ENCODE assay signal across 8 mouse cellular contexts in genomic region chr2:153241250-153242014, GRCm38 (mm10). TPM values are rescaled to one million over a fixed set of nuclear protein-coding genes. Genes with fewer than 3 reads are reported as not detected.
DNase-seq lines count a peak whose midpoint lies in the region; ATAC-seq and TF ChIP-seq lines count a peak whose summit lies in the region.

Gene Plagl2, minus strand, starts transcription at chr2:153241426.
Gene Pofut1, plus strand, starts transcription at chr2:153241533.

- peaks cover 50% of the 10 kb centered on the region for H3K79me2 ChIP-seq in MEL (ENCODE audit: control insufficient read depth, insufficient read depth, low read length, poor library complexity)

- peaks cover 6 to 34% of the 10 kb centered on the region in 2 experiments for H3K36me3 ChIP-seq in MEL (ENCODE audit: control insufficient read depth in 1 of 2, insufficient read depth in 2 of 2, low read length in 2 of 2)
- peaks cover 49% of the 10 kb centered on the region for H3K36me3 ChIP-seq in hindbrain, embryonic 10.5 days
- H3K36me3 ChIP-seq in lung, postnatal 0 days (ENCODE audit: insufficient read depth, low read length) = no peaks in the 10 kb centered on the region; the same call in 1 of the 2 replicates

- H3K27ac ChIP-seq in MEL (ENCODE audit: control insufficient read depth, low read depth, low read length) = peak within 1 kb of the TSS; percentile 94
- H3K27ac ChIP-seq in cerebellum, adult 2 months (ENCODE audit: insufficient read depth, low read length) = peak within 1 kb of the TSS; percentile 43; the same call in 1 of the 2 replicates
- peak within 1 kb of the TSS; percentile 99 for H3K27ac ChIP-seq in hindbrain, embryonic 10.5 days
- peak within 1 kb of the TSS; percentile 92 for H3K27ac ChIP-seq in lung, postnatal 0 days (ENCODE audit: low read length)

- H3K9ac ChIP-seq in MEL (ENCODE audit: control insufficient read depth, low read depth, low read length, poor library complexity, severe bottlenecking) = peak within 1 kb of the TSS; percentile 98
- H3K9ac ChIP-seq in lung, postnatal 0 days (replicated peaks; ENCODE audit: low read depth) = peak within 1 kb of the TSS; percentile 95

- peak within 1 kb of the TSS; percentile 94 for H3K4me2 ChIP-seq in lung, postnatal 0 days (replicated peaks; ENCODE audit: low read depth, low read length)

- TF ChIP-seq POLR2A in MEL (IDR thresholded peaks at IDR 0.05; ENCODE audit: control insufficient read depth in 1 of 2, insufficient read depth in 1 of 2, low read depth in 1 of 2, low read length in 2 of 2, poor library complexity in 1 of 2) = peak; percentile 60 to 70; a peak in 2 of 4 replicates
- TF ChIP-seq POLR2A in cerebellum, adult 2 months (IDR thresholded peaks at IDR 0.05; ENCODE audit: borderline replicate concordance, insufficient read depth, low read length) = 0 out of 2 replicates have a peak, but pooled peaks have one; percentile 6

- H3K4me3 ChIP-seq in MEL (ENCODE audit: control insufficient read depth in 1 of 2, insufficient read depth in 1 of 2, low read depth in 2 of 2, low read length in 2 of 2) = peak within 1 kb of the TSS; percentile 93 to 98
- peak within 1 kb of the TSS; percentile 95 for H3K4me3 ChIP-seq in cerebellum, adult 2 months (replicated peaks; ENCODE audit: insufficient read depth, low read depth, low read length)
- peak within 1 kb of the TSS; percentile 80 for H3K4me3 ChIP-seq in hindbrain, embryonic 10.5 days
- peak within 1 kb of the TSS; percentile 98 for H3K4me3 ChIP-seq in lung, postnatal 0 days (ENCODE audit: low read depth, low read length)

- under 1% methylated on average over 70 of the region's 72 CpGs for WGBS in cerebellum, adult 2 months
- WGBS in hindbrain, embryonic 10.5 days = under 1% methylated on average over 66 of the region's 72 CpGs
- WGBS in lung, postnatal 0 days = 0% methylated on average over 26 of the region's 72 CpGs

- ATAC-seq in lung, postnatal 0 days = peak; percentile 96

- peak; percentile 89 for DNase-seq in MEL (ENCODE audit: low read depth, low spot score)
- DNase-seq in cerebellum, adult 2 months = peak; percentile 89 to 93
- DNase-seq in forelimb bud, embryonic 11.5 days (ENCODE audit: low read depth, low spot score) = peak; percentile 84
- DNase-seq in hindbrain, embryonic 10.5 days (ENCODE audit: low spot score) = peak; percentile 87
- peak; percentile 87 for DNase-seq in layer of hippocampus, adult 9-11 months
- DNase-seq in lung, postnatal 0 days (ENCODE audit: low spot score) = peak; percentile 95
- peak; percentile 85 for DNase-seq in ovary, postnatal 14 days (ENCODE audit: low spot score)
- peak; percentile 96 for DNase-seq in thymus, postnatal 14 days

- H3K9me3 ChIP-seq in MEL (replicated peaks; ENCODE audit: insufficient read depth, low read length) = no peaks in the 10 kb centered on the region
- H3K9me3 ChIP-seq in hindbrain, embryonic 10.5 days = no peaks in the 10 kb centered on the region
- H3K9me3 ChIP-seq in lung, postnatal 0 days (ENCODE audit: low read length) = no peaks in the 10 kb centered on the region

- peaks cover 14 to 18% of the 10 kb centered on the region in 2 experiments for H3K4me1 ChIP-seq in MEL (ENCODE audit: control insufficient read depth in 1 of 2, insufficient read depth in 2 of 2, low read length in 2 of 2)
- H3K4me1 ChIP-seq in cerebellum, adult 2 months (ENCODE audit: control insufficient read depth, insufficient read depth, low read length) = no peaks in the 10 kb centered on the region; the same call in 1 of the 2 replicates
- peaks cover 44% of the 10 kb centered on the region for H3K4me1 ChIP-seq in hindbrain, embryonic 10.5 days (replicated peaks)
- peaks cover 7% of the 10 kb centered on the region; the same call in 1 of the 2 replicates for H3K4me1 ChIP-seq in lung, postnatal 0 days (ENCODE audit: insufficient read depth, low read depth, low read length)

- peak; percentile 6; the same call in 1 of the 2 replicates for TF ChIP-seq RAD21 in MEL (IDR thresholded peaks at IDR 0.05; ENCODE audit: low read depth, low read length)

- H3K27me3 ChIP-seq in MEL (ENCODE audit: control insufficient read depth in 1 of 2, insufficient read depth in 2 of 2, low read length in 2 of 2) = no peaks in the 10 kb centered on the region
- no peaks in the 10 kb centered on the region; the same call in 1 of the 2 replicates for H3K27me3 ChIP-seq in cerebellum, adult 2 months (ENCODE audit: control insufficient read depth, insufficient read depth, low read length)
- no peaks in the 10 kb centered on the region for H3K27me3 ChIP-seq in hindbrain, embryonic 10.5 days (ENCODE audit: insufficient read depth, poor library complexity, severe bottlenecking)
- H3K27me3 ChIP-seq in lung, postnatal 0 days (replicated peaks; ENCODE audit: insufficient read depth, low read length) = no peaks in the 10 kb centered on the region

- peak in 2 of 3 experiments; percentile 26 to 42; a peak in 2 of 6 replicates for TF ChIP-seq CTCF in MEL (IDR thresholded peaks at IDR 0.05 in 2 of 3, conservative IDR thresholded peaks at IDR 0.05 in 1 of 3; ENCODE audit: control insufficient read depth in 1 of 3, insufficient read depth in 1 of 3, low read depth in 2 of 3, low read length in 3 of 3, poor library complexity in 1 of 3, severe bottlenecking in 1 of 3)
- TF ChIP-seq CTCF in cerebellum, adult 2 months (IDR thresholded peaks at IDR 0.05; ENCODE audit: borderline replicate concordance, insufficient read depth, low read depth, low read length) = 0 out of 2 replicates have a peak, but pooled peaks have one; percentile 2
- peak; percentile 58 for TF ChIP-seq CTCF in lung, postnatal 0 days (IDR thresholded peaks at IDR 0.05)

- 0 out of 4 replicates have a peak, but pooled peaks of 1 of the 2 experiments have one; percentile 16 for TF ChIP-seq EP300 in MEL (IDR thresholded peaks at IDR 0.05; ENCODE audit: low read depth in 1 of 2, low read length in 2 of 2)
- no peak for TF ChIP-seq EP300 in lung, postnatal 0 days (IDR thresholded peaks at IDR 0.05)

TF ChIP-seq in MEL, 35 proteins besides CTCF, POLR2A, EP300 and RAD21 (continues in another document):
- TF ChIP-seq POLR2AphosphoS5 (IDR thresholded peaks at IDR 0.05; ENCODE audit: borderline replicate concordance, low read depth, low read length) = no peak
- no peak for TF ChIP-seq GABPA (IDR thresholded peaks at IDR 0.05; ENCODE audit: low read depth, low read length)
- peak; percentile 58 for TF ChIP-seq GATA1 (IDR thresholded peaks at IDR 0.05; ENCODE audit: low read depth, low read length)
- peak; percentile 35 for TF ChIP-seq SIN3A (IDR thresholded peaks at IDR 0.05; ENCODE audit: low read length)
- 0 out of 2 replicates have a peak, but pooled peaks have one; percentile 9 for TF ChIP-seq ELF1 (IDR thresholded peaks at IDR 0.05; ENCODE audit: low read depth, low read length)
- peak; percentile 68 for TF ChIP-seq NELFE (IDR thresholded peaks at IDR 0.05; ENCODE audit: low read depth, low read length)
- peak; percentile 81 for TF ChIP-seq HCFC1 (IDR thresholded peaks at IDR 0.05; ENCODE audit: low read depth, low read length)
- peak; percentile 54 for TF ChIP-seq TBP (IDR thresholded peaks at IDR 0.05; ENCODE audit: low read depth, low read length)
- TF ChIP-seq TCF12 (IDR thresholded peaks at IDR 0.05; ENCODE audit: low read depth, low read length) = 0 out of 2 replicates have a peak, but pooled peaks have one; percentile 37
- TF ChIP-seq MYC (IDR thresholded peaks at IDR 0.05; ENCODE audit: low read depth, low read length) = peak; percentile 52; the same call in 1 of the 2 replicates
- no peak for TF ChIP-seq MAFK (IDR thresholded peaks at IDR 0.05; ENCODE audit: borderline replicate concordance, low read depth, low read length)
- TF ChIP-seq MEF2A (IDR thresholded peaks at IDR 0.05; ENCODE audit: extremely low read depth, insufficient replicate concordance, low read depth, low read length, poor library complexity, severe bottlenecking) = no peak
- no peak for TF ChIP-seq TAL1 (IDR thresholded peaks at IDR 0.05; ENCODE audit: low read length)
- TF ChIP-seq E2F4 (IDR thresholded peaks at IDR 0.05; ENCODE audit: borderline replicate concordance, low read depth, low read length) = no peak
- TF ChIP-seq CHD2 (IDR thresholded peaks at IDR 0.05; ENCODE audit: low read length) = no peak
- no peak; the same call in 1 of the 2 replicates for TF ChIP-seq KAT2A (conservative IDR thresholded peaks at IDR 0.05; ENCODE audit: low read depth, low read length)
- TF ChIP-seq MYB (IDR thresholded peaks at IDR 0.05; ENCODE audit: low read depth, low read length) = no peak
- no peak for TF ChIP-seq CHD1 (IDR thresholded peaks at IDR 0.05; ENCODE audit: low read depth, low read length)
- peak; percentile 34 for TF ChIP-seq SMC3 (IDR thresholded peaks at IDR 0.05; ENCODE audit: low read depth, low read length)
- peak; percentile 48 for TF ChIP-seq ZMIZ1 (IDR thresholded peaks at IDR 0.05; ENCODE audit: low read depth, low read length)
- TF ChIP-seq UBTF (IDR thresholded peaks at IDR 0.05; ENCODE audit: borderline replicate concordance, insufficient read depth, low read depth, low read length) = no peak
- no peak for TF ChIP-seq JUND (IDR thresholded peaks at IDR 0.05; ENCODE audit: low read depth, low read length)
- TF ChIP-seq ETS1 (IDR thresholded peaks at IDR 0.05; ENCODE audit: low read depth, low read length) = no peak
- TF ChIP-seq NRF1 (IDR thresholded peaks at IDR 0.05; ENCODE audit: insufficient read depth, low read depth, low read length, poor library complexity, severe bottlenecking) = peak; percentile 13; the same call in 1 of the 2 replicates
- TF ChIP-seq USF2 (IDR thresholded peaks at IDR 0.05; ENCODE audit: borderline replicate concordance in 1 of 2, insufficient read depth in 1 of 2, low read depth in 1 of 2, low read length in 2 of 2) = no peak

RNA-seq across cellular contexts. Expression of gene Plagl2, which starts in this region (rescaled TPM):
- 5.9 and 6.0 TPM in 2 replicates for total RNA-seq in MEL (2012; rRNA removed)
- 10 to 100 TPM in 1 of 2 experiments, not detected in 1; 34.4 TPM for polyA plus RNA-seq in MEL (2012; ENCODE audit: insufficient read depth in 1 of 2, insufficient read length in 2 of 2, low read depth in 1 of 2, low replicate concordance in 2 of 2, missing spikeins in 1 of 2)
- 4.8 and 5.5 TPM in 2 replicates for polyA plus RNA-seq in cerebellum, adult 2 months (2012; rRNA removed)
- polyA plus RNA-seq in hindbrain, embryonic 10.5 days (2016; fragmentation: Nextera tagmentation; extraction: Ambion mirVana) = 22.5 and 25.9 TPM in 2 replicates
- 6.8 and 7.1 TPM in 2 replicates for polyA plus RNA-seq in lung, postnatal 0 days (2015; fragmentation: Nextera tagmentation; extraction: Ambion mirVana)

RNA-seq across cellular contexts. Expression of gene Pofut1, which starts in this region (rescaled TPM):
- 20.2 and 20.5 TPM in 2 replicates for total RNA-seq in MEL (2012; rRNA removed)
- polyA plus RNA-seq in MEL (2012; ENCODE audit: insufficient read depth in 1 of 2, insufficient read length in 2 of 2, low read depth in 1 of 2, low replicate concordance in 2 of 2, missing spikeins in 1 of 2) = 10 to 100 TPM in 1 of 2 experiments, not detected in 1; 28.7 TPM
- 18.8 and 19.1 TPM in 2 replicates for polyA plus RNA-seq in cerebellum, adult 2 months (2012; rRNA removed)
- 5.3 and 5.5 TPM in 2 replicates for polyA plus RNA-seq in hindbrain, embryonic 10.5 days (2016; fragmentation: Nextera tagmentation; extraction: Ambion mirVana)
- 2.8 and 3.1 TPM in 2 replicates for polyA plus RNA-seq in lung, postnatal 0 days (2015; fragmentation: Nextera tagmentation; extraction: Ambion mirVana)

Comparison
In these comparisons a context has a peak if more than half of its experiments do, and no peak if none do; other contexts are left out.
1. Peak in every context shown above with its lines: DNase-seq, ATAC-seq, H3K4me3 ChIP-seq and H3K27ac ChIP-seq.
2. H3K27ac ChIP-seq: peak in every context shown above with its lines; median percentile 99 in hindbrain, embryonic 10.5 days; 94 in MEL; 92 in lung, postnatal 0 days; 43 in cerebellum, adult 2 months.
3. CTCF ChIP-seq: peak in every context shown above with its lines; median percentile 58 in lung, postnatal 0 days; 34 in MEL; 2 in cerebellum, adult 2 months.